ENCODE assay signal across 9 mouse cellular contexts in genomic region chr6:119186658-119187057, GRCm38 (mm10). TPM values are rescaled to one million over a fixed set of nuclear protein-coding genes. Genes with fewer than 3 reads are reported as not detected.
DNase-seq lines count a peak whose midpoint lies in the region; ATAC-seq and TF ChIP-seq lines count a peak whose summit lies in the region.
"Had no signal": no experiment of that assay in that cellular context is flagged by ENCODE, and none has a peak within 500 bp of the region (broad histone marks: within the 10 kb centered on the region; RNA-seq: fewer than 3 reads in every experiment).

No protein-coding gene starts in this region.

- no peak overlapping the region for H3K4me3 ChIP-seq in heart, adult 2 months
- H3K4me3 ChIP-seq in heart, embryonic 10.5 days = no peak overlapping the region
- H3K4me3 ChIP-seq in midbrain, embryonic 14.5 days (replicated peaks; ENCODE audit: low read depth, low read length) = no peak overlapping the region
- H3K4me3 ChIP-seq in midbrain, embryonic 15.5 days = no peak overlapping the region
- H3K4me3 ChIP-seq in stomach, postnatal 0 days (ENCODE audit: low read depth, low read length) = no peak overlapping the region
- H3K4me3 ChIP-seq in kidney, embryonic 16.5 days (ENCODE audit: low read length) = no peak overlapping the region
- H3K4me3 ChIP-seq: neural tube, embryonic 13.5 days had no signal

- H3K9ac ChIP-seq in heart, adult 2 months (ENCODE audit: low read depth, low read length) = no peak overlapping the region
- H3K9ac ChIP-seq in midbrain, embryonic 14.5 days (replicated peaks; ENCODE audit: low read length) = no peak overlapping the region
- H3K9ac ChIP-seq in midbrain, embryonic 15.5 days = no peak overlapping the region
- H3K9ac ChIP-seq in stomach, postnatal 0 days (ENCODE audit: low read length) = no peak overlapping the region
- no peak overlapping the region for H3K9ac ChIP-seq in kidney, embryonic 16.5 days (replicated peaks; ENCODE audit: low read length)
- H3K9ac ChIP-seq: neural tube, embryonic 13.5 days had no signal

- H3K27me3 ChIP-seq in heart, adult 2 months (ENCODE audit: control insufficient read depth, insufficient read depth, low read length) = no peaks in the 10 kb centered on the region
- no peaks in the 10 kb centered on the region for H3K27me3 ChIP-seq in heart, embryonic 10.5 days (ENCODE audit: insufficient read depth, poor library complexity, severe bottlenecking)
- H3K27me3 ChIP-seq in midbrain, embryonic 14.5 days (ENCODE audit: control insufficient read depth, insufficient read depth, low read length) = no peaks in the 10 kb centered on the region
- H3K27me3 ChIP-seq in midbrain, embryonic 15.5 days (replicated peaks) = no peaks in the 10 kb centered on the region
- no peaks in the 10 kb centered on the region for H3K27me3 ChIP-seq in stomach, postnatal 0 days (ENCODE audit: control insufficient read depth, insufficient read depth, low read length)
- no peaks in the 10 kb centered on the region for H3K27me3 ChIP-seq in kidney, embryonic 16.5 days (ENCODE audit: insufficient read depth, low read length)
- H3K27me3 ChIP-seq: neural tube, embryonic 13.5 days had no signal

- H3K27ac ChIP-seq in heart, adult 2 months = no peak overlapping the region
- H3K27ac ChIP-seq in heart, embryonic 10.5 days = no peak overlapping the region
- H3K27ac ChIP-seq in midbrain, embryonic 14.5 days (replicated peaks; ENCODE audit: low read depth, low read length) = no peak overlapping the region
- no peak overlapping the region for H3K27ac ChIP-seq in midbrain, embryonic 15.5 days
- H3K27ac ChIP-seq in stomach, postnatal 0 days (replicated peaks) = no peak overlapping the region
- no peak overlapping the region for H3K27ac ChIP-seq in kidney, embryonic 16.5 days (ENCODE audit: low read length)
- H3K27ac ChIP-seq: neural tube, embryonic 13.5 days had no signal

- 56% methylated on average over 8 of the region's 8 CpGs for WGBS in heart, adult 2 months
- WGBS in heart, embryonic 10.5 days = 65% methylated on average over 8 of the region's 8 CpGs
- 61% methylated on average over 8 of the region's 8 CpGs for WGBS in midbrain, embryonic 14.5 days
- WGBS in midbrain, embryonic 15.5 days = 64% methylated on average over 8 of the region's 8 CpGs
- WGBS in stomach, postnatal 0 days = 62% methylated on average over 8 of the region's 8 CpGs
- WGBS in kidney, embryonic 16.5 days = 63% methylated on average over 8 of the region's 8 CpGs

- TF ChIP-seq CTCF in heart, adult 2 months (IDR thresholded peaks at IDR 0.05) = peak; percentile 59
- TF ChIP-seq CTCF in stomach, postnatal 0 days (IDR thresholded peaks at IDR 0.05; ENCODE audit: low read depth) = peak; percentile 62

- peaks cover 35% of the 10 kb centered on the region for H3K36me3 ChIP-seq in heart, adult 2 months (ENCODE audit: control insufficient read depth, insufficient read depth, low read length)
- peaks cover 29% of the 10 kb centered on the region for H3K36me3 ChIP-seq in heart, embryonic 10.5 days
- peaks cover 42% of the 10 kb centered on the region for H3K36me3 ChIP-seq in midbrain, embryonic 14.5 days (ENCODE audit: control insufficient read depth, insufficient read depth, low read length)
- H3K36me3 ChIP-seq in midbrain, embryonic 15.5 days (replicated peaks) = peaks cover 4% of the 10 kb centered on the region; the same call in 1 of the 2 replicates
- H3K36me3 ChIP-seq in stomach, postnatal 0 days (ENCODE audit: control insufficient read depth, insufficient read depth, low read length) = no peaks in the 10 kb centered on the region; the same call in 1 of the 2 replicates
- peaks cover 6% of the 10 kb centered on the region; the same call in 1 of the 2 replicates for H3K36me3 ChIP-seq in kidney, embryonic 16.5 days (ENCODE audit: insufficient read depth, low read length)

- no peak for TF ChIP-seq POLR2A in heart, adult 2 months (IDR thresholded peaks at IDR 0.05; ENCODE audit: insufficient read depth, low read depth, low read length)

- DNase-seq in heart, adult 2 months = no peak
- DNase-seq in heart, embryonic 10.5 days (ENCODE audit: low spot score) = no peak
- DNase-seq in midbrain, embryonic 14.5 days = peak; percentile 67
- peak; percentile 33 for DNase-seq in embryo, embryonic 10 days (ENCODE audit: low spot score)
- no peak for DNase-seq in stomach, postnatal 0 days (ENCODE audit: low spot score)
- no peak for DNase-seq in urinary bladder, postnatal 4 days (ENCODE audit: low spot score in 2 of 2)

- 0 out of 2 replicates have a peak, but pooled peaks cover 6% of the 10 kb centered on the region for H3K79me2 ChIP-seq in heart, adult 2 months (replicated peaks; ENCODE audit: control insufficient read depth, insufficient read depth, low read length)

- H3K4me1 ChIP-seq in heart, adult 2 months (ENCODE audit: control insufficient read depth, insufficient read depth, low read length) = peaks cover 11% of the 10 kb centered on the region
- peaks cover 66% of the 10 kb centered on the region for H3K4me1 ChIP-seq in heart, embryonic 10.5 days
- H3K4me1 ChIP-seq in midbrain, embryonic 14.5 days (ENCODE audit: control insufficient read depth, insufficient read depth, low read length) = no peaks in the 10 kb centered on the region
- peaks cover 5% of the 10 kb centered on the region; the same call in 1 of the 2 replicates for H3K4me1 ChIP-seq in midbrain, embryonic 15.5 days
- no peaks in the 10 kb centered on the region for H3K4me1 ChIP-seq in stomach, postnatal 0 days (replicated peaks; ENCODE audit: control insufficient read depth, insufficient read depth)
- H3K4me1 ChIP-seq in kidney, embryonic 16.5 days (ENCODE audit: insufficient read depth, low read length) = no peaks in the 10 kb centered on the region
- H3K4me1 ChIP-seq: neural tube, embryonic 13.5 days had no signal

- ATAC-seq in midbrain, embryonic 14.5 days (ENCODE audit: low FRiP score, low TSS enrichment) = no peak
- ATAC-seq in midbrain, embryonic 15.5 days (replicated peaks) = no peak
- no peak for ATAC-seq in stomach, postnatal 0 days (ENCODE audit: low FRiP score, low TSS enrichment)
- no peak for ATAC-seq in kidney, embryonic 16.5 days (ENCODE audit: low FRiP score, low TSS enrichment)

- intact Hi-C loops in heart, adult 2 months (cut with DNase I) = no loop called here

- H3K4me2 ChIP-seq in midbrain, embryonic 14.5 days (ENCODE audit: low read length) = no peak overlapping the region
- H3K4me2 ChIP-seq in midbrain, embryonic 15.5 days = no peak overlapping the region
- no peak overlapping the region for H3K4me2 ChIP-seq in stomach, postnatal 0 days (replicated peaks; ENCODE audit: low read depth)
- no peak overlapping the region for H3K4me2 ChIP-seq in kidney, embryonic 16.5 days (replicated peaks; ENCODE audit: low read depth, low read length)
- H3K4me2 ChIP-seq: neural tube, embryonic 13.5 days had no signal

- TF ChIP-seq EP300 in heart, adult 2 months (IDR thresholded peaks at IDR 0.05; ENCODE audit: insufficient read depth, low read depth, low read length) = no peak
- TF ChIP-seq EP300 in stomach, postnatal 0 days (optimal IDR thresholded peaks at IDR 0.05) = no peak

- no peaks in the 10 kb centered on the region for H3K9me3 ChIP-seq in heart, embryonic 10.5 days
- H3K9me3 ChIP-seq in midbrain, embryonic 14.5 days (ENCODE audit: control insufficient read depth, low read length) = no peaks in the 10 kb centered on the region
- no peaks in the 10 kb centered on the region for H3K9me3 ChIP-seq in midbrain, embryonic 15.5 days
- H3K9me3 ChIP-seq in stomach, postnatal 0 days (ENCODE audit: control insufficient read depth, low read length) = no peaks in the 10 kb centered on the region
- H3K9me3 ChIP-seq in kidney, embryonic 16.5 days (ENCODE audit: low read length) = no peaks in the 10 kb centered on the region
- H3K9me3 ChIP-seq: neural tube, embryonic 13.5 days had no signal

RNA-seq across cellular contexts. Expression of gene Cacna1c, which starts 9.6 kb away (rescaled TPM):
- total RNA-seq in heart, adult 2 months (2021) = 100 to 1,000 TPM; 194 to 228 TPM
- 56.8 and 76.3 TPM in 2 replicates for polyA plus RNA-seq in heart, adult 2 months (2012; rRNA removed)
- polyA plus RNA-seq in heart, embryonic 10.5 days (2016; fragmentation: Nextera tagmentation; extraction: Ambion mirVana) = 31.3 and 57.0 TPM in 2 replicates
- polyA plus RNA-seq in midbrain, embryonic 14.5 days (2014; fragmentation: Nextera tagmentation; extraction: Ambion mirVana) = 7.1 and 9.6 TPM in 2 replicates
- polyA plus RNA-seq in midbrain, embryonic 15.5 days (2015; fragmentation: Nextera tagmentation; extraction: Ambion mirVana) = 7.3 and 7.9 TPM in 2 replicates
- 2.0 and 2.3 TPM in 2 replicates for polyA plus RNA-seq in stomach, postnatal 0 days (2015; fragmentation: Nextera tagmentation; extraction: Ambion mirVana)
- 1.4 and 2.6 TPM in 2 replicates for polyA plus RNA-seq in kidney, embryonic 16.5 days (2015; fragmentation: Nextera tagmentation; extraction: Ambion mirVana)

RNA-seq across cellular contexts. Expression of gene Dcp1b, which starts 11.6 kb away (rescaled TPM):
- 1 to 10 TPM; 2.6 to 2.7 TPM for total RNA-seq in heart, adult 2 months (2021)
- 4.8 and 4.9 TPM in 2 replicates for polyA plus RNA-seq in heart, adult 2 months (2012; rRNA removed)
- 8.1 and 10.4 TPM in 2 replicates for polyA plus RNA-seq in heart, embryonic 10.5 days (2016; fragmentation: Nextera tagmentation; extraction: Ambion mirVana)
- polyA plus RNA-seq in midbrain, embryonic 14.5 days (2014; fragmentation: Nextera tagmentation; extraction: Ambion mirVana) = 15.6 and 16.6 TPM in 2 replicates
- 13.8 and 14.2 TPM in 2 replicates for polyA plus RNA-seq in midbrain, embryonic 15.5 days (2015; fragmentation: Nextera tagmentation; extraction: Ambion mirVana)
- 4.8 and 5.3 TPM in 2 replicates for polyA plus RNA-seq in stomach, postnatal 0 days (2015; fragmentation: Nextera tagmentation; extraction: Ambion mirVana)
- polyA plus RNA-seq in kidney, embryonic 16.5 days (2015; fragmentation: Nextera tagmentation; extraction: Ambion mirVana) = 8.8 and 9.5 TPM in 2 replicates

RNA-seq across cellular contexts. Expression of gene Cacna2d4, which starts 49.7 kb away (rescaled TPM):
- not detected for total RNA-seq in heart, adult 2 months (2021)
- polyA plus RNA-seq in heart, adult 2 months (2012; rRNA removed) = 0.23 TPM in 2 replicates
- polyA plus RNA-seq in heart, embryonic 10.5 days (2016; fragmentation: Nextera tagmentation; extraction: Ambion mirVana) = not detected in 2 replicates
- polyA plus RNA-seq in midbrain, embryonic 14.5 days (2014; fragmentation: Nextera tagmentation; extraction: Ambion mirVana) = 0.30 and 0.58 TPM in 2 replicates
- 0.54 and 1.1 TPM in 2 replicates for polyA plus RNA-seq in midbrain, embryonic 15.5 days (2015; fragmentation: Nextera tagmentation; extraction: Ambion mirVana)
- polyA plus RNA-seq in stomach, postnatal 0 days (2015; fragmentation: Nextera tagmentation; extraction: Ambion mirVana) = 0.13 and 0.23 TPM in 2 replicates
- polyA plus RNA-seq in kidney, embryonic 16.5 days (2015; fragmentation: Nextera tagmentation; extraction: Ambion mirVana) = 0.14 TPM in 1 of 2 replicates, not detected in the other

Comparison
In these comparisons a context has a peak if more than half of its experiments do, and no peak if none do; other contexts are left out.
1. DNase-seq: peak in midbrain, embryonic 14.5 days (single experiment) and embryo, embryonic 10 days (single experiment); none in heart, adult 2 months (0 of 2), heart, embryonic 10.5 days (single experiment), stomach, postnatal 0 days (single experiment) and urinary bladder, postnatal 4 days (0 of 2).